Mouse (Mus musculus) liver, embryonic 14.5 days (tissue): Measurements from ENCODE around the gene Fbxw21. TPM values are rescaled to one million over a fixed set of nuclear protein-coding genes. Genes with fewer than 3 reads are reported as not detected.

Experiments used
- ATAC-seq: fragments of 200-750 bp; cut with Nextera tagmentation; 2 replicates; pipeline ENCODE4 v1.8.0; 2017; ENCODE audit warnings: moderate number of reproducible peaks, mild to moderate bottlenecking, moderate library complexity; ENCODE audit not compliant: insufficient read depth
- DNase-seq, 3 experiments: peaks; one replicate each; pipeline ENCODE4 v3.0.0-alpha.2; 2012 to 2013; ENCODE audit warnings: low read depth in 3 of 3, low spot score in 3 of 3
- H3K27ac ChIP-seq: fragments of 300-500 bp; sonication (generic); 2 replicates; pipeline ENCODE4 v1.5.1; 2014; ENCODE audit warnings: moderate library complexity, mild to moderate bottlenecking, control low read depth, inconsistent platforms
- H3K27me3 ChIP-seq: fragments of 300-500 bp; sonication (generic); 2 replicates; pipeline ENCODE4 v1.6.1; 2014; ENCODE audit warnings: mild to moderate bottlenecking, low read length, moderate library complexity; ENCODE audit not compliant: control insufficient read depth, insufficient read depth
- H3K36me3 ChIP-seq: fragments of 300-500 bp; sonication (generic); replicated peaks from 2 replicates; pipeline ENCODE4 v1.6.1; 2014; ENCODE audit warnings: low read depth; ENCODE audit not compliant: control insufficient read depth, insufficient read depth
- H3K4me1 ChIP-seq, 2 experiments: fragments of 200-500 bp in 1 of 2; fragments of 300-500 bp in 1 of 2; sonication (generic) in 1 of 2; replicated peaks; 2 replicates each; pipeline ENCODE4 v1.6.1; 2012 to 2014; ENCODE audit warnings: antibody characterized with exemption in 1 of 2, inconsistent platforms in 1 of 2, low read length in 1 of 2; ENCODE audit not compliant: control insufficient read depth in 2 of 2, insufficient read depth in 2 of 2
- H3K4me2 ChIP-seq: fragments of 300-500 bp; sonication (generic); 2 replicates; pipeline ENCODE4 v1.6.1; 2014; ENCODE audit warnings: low read depth, mild to moderate bottlenecking, control low read depth, moderate library complexity
- H3K4me3 ChIP-seq, 2 experiments: fragments of 200-500 bp in 1 of 2; fragments of 300-500 bp in 1 of 2; sonication (generic) in 1 of 2; 2 replicates each; pipeline ENCODE4 v1.5.1; 2012 to 2014; ENCODE audit warnings: low read depth in 2 of 2, low read length in 2 of 2, mild to moderate bottlenecking in 2 of 2, control low read depth in 1 of 2, inconsistent platforms in 1 of 2, moderate library complexity in 1 of 2; ENCODE audit not compliant: insufficient read depth in 1 of 2
- H3K9ac ChIP-seq: fragments of 300-500 bp; sonication (generic); replicated peaks from 2 replicates; pipeline ENCODE4 v1.6.1; 2014; ENCODE audit warnings: mild to moderate bottlenecking, control low read depth, moderate library complexity
- H3K9me3 ChIP-seq: fragments of 300-500 bp; sonication (generic); 2 replicates; pipeline ENCODE4 v1.6.1; 2016; ENCODE audit warnings: low read length, mixed read lengths; ENCODE audit not compliant: control insufficient read depth
- CTCF ChIP-seq: IDR thresholded peaks from 2 replicates; pipeline ENCODE4 v1.5.1; 2016; ENCODE audit warnings: antibody characterized with exemption, low read depth, control low read depth
- EP300 ChIP-seq: IDR thresholded peaks from 2 replicates; pipeline ENCODE4 v1.6.1; 2016; ENCODE audit warnings: antibody characterized with exemption, low read depth
- WGBS: fragments of 180-500 bp; shearing (Covaris S2); extraction: QIAGEN DNeasy Blood & Tissue Kit; methylation state at CpG from one replicate; pipeline ENCODE4 v1.1.7; 2014; ENCODE audit not compliant: insufficient replicate concordance; 5-methylcytosine and 5-hydroxymethylcytosine counted together
- polyA plus RNA-seq, 2 experiments: library from polyadenylated mRNA; depleted of rRNA in 1 of 2; stranded (reverse) in 1 of 2; unstranded in 1 of 2; fragments of >200 nt; fragmentation: Nextera tagmentation in 1 of 2; extraction: Ambion mirVana in 1 of 2; gene quantifications; 2 replicates each; pipeline versions ENCODE4 v1.2.1 to v1.2.3; 2012 to 2014

The Fbxw21 gene
- polyA plus RNA-seq, 2 experiments = not detected

DNA sequence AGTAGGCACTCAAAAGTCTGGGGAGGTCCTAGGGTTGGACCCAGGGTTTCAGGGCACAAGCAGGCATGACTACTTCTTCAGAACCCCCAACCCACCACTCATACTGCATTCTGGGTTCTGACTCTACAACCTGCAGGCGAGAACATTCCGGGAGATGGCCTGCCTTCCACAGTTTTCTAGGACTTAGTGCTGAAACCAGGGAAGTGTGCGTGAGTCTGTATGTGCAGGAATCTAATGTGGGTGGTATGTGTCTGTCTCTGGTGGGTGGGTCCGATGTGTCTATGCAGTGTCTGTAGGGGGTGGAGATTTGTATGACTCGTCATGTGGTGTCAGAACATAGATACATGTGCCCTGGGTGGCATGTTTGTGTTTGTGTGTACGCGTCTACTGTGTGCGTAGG, 63.5 kb downstream of the Fbxw21 start:
- Histone ChIP-seq H3K9me3 (no peaks in the 10 kb centered on the region), H3K27me3 (peaks cover 30% of the 10 kb centered on the region), H3K4me2 (0 out of 2 replicates have a peak overlapping the region, but pooled peaks have one; percentile 6), H3K4me3 (no peak overlapping the region), H3K9ac (no peak overlapping the region), H3K27ac (no peak overlapping the region), H3K36me3 (no peaks in the 10 kb centered on the region), H3K4me1 (peaks cover 0 to 10% of the 10 kb centered on the region in 2 experiments; a peak in 1 of 4 replicates)
- DNase-seq (no peak), ATAC-seq (no peak)
- 74% methylated on average over 8 of the region's 8 CpGs for WGBS
- TF ChIP-seq EP300 (no peak), CTCF (no peak)

DNA sequence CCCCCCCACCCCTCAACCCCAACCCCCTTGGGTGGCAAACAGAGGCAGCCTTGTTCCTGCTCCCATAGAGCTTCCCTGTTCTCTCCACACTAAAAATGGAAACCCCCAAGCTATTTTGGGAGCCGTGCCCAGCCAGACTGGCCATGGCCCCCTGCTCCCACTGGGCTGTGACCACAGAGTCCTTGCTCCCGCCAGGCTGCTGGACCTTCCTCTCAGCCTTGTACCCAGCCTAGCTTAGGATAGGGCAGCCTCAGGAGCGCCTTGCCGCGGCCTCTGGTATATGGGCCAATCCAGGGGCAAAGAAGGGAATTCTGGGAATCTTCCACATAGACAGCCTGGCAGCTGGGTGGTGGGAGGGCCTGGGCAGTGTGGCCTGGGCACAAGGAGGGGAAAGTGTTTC, 64.0 kb downstream of the Fbxw21 start:
- Histone ChIP-seq H3K4me3 (no peak overlapping the region), H3K27ac (no peak overlapping the region), H3K9me3 (no peaks in the 10 kb centered on the region), H3K4me2 (peak overlapping the region; percentile 56; the same call in 1 of the 2 replicates), H3K4me1 (peaks cover 0 to 14% of the 10 kb centered on the region in 2 experiments; a peak in 2 of 4 replicates), H3K9ac (no peak overlapping the region), H3K36me3 (no peaks in the 10 kb centered on the region), H3K27me3 (peaks cover 30% of the 10 kb centered on the region)
- ATAC-seq = no peak
- DNase-seq = no peak
- TF ChIP-seq CTCF (no peak), EP300 (no peak)
- WGBS = 45% methylated on average over 5 of the region's 5 CpGs

DNA sequence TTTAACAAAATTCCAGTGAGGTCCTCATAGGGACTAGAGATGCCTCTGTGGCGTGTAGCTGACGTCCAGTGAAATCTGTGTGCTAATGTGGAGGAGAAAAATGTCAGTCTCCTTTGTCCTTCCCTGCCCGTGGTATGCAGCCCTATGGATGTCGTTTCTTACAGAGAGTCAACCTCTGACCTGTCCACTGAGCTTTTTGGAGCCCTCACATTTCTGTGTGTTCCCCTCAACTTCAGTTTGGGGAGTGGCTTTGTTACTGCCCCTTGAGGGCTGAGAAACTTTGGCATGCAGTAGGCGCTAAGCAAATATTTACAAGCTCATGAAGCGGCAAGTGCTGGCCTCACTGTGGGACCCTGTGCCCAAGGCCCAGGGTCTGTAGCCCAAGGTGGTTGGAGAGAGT, 64.5 kb downstream of the Fbxw21 start:
- H3K4me1 ChIP-seq = peaks cover 0 to 14% of the 10 kb centered on the region in 2 experiments; a peak in 2 of 4 replicates
- no peaks in the 10 kb centered on the region for H3K9me3 ChIP-seq
- no peak overlapping the region for H3K4me3 ChIP-seq
- DNase-seq (no peak), ATAC-seq (no peak)
- TF ChIP-seq EP300 (no peak), CTCF (no peak)
- H3K27ac ChIP-seq = no peak overlapping the region
- H3K36me3 ChIP-seq = no peaks in the 10 kb centered on the region
- H3K9ac ChIP-seq = no peak overlapping the region
- WGBS = 48% methylated on average over 6 of the region's 6 CpGs
- H3K4me2 ChIP-seq = peak overlapping the region; percentile 56
- H3K27me3 ChIP-seq = peaks cover 30% of the 10 kb centered on the region

DNA sequence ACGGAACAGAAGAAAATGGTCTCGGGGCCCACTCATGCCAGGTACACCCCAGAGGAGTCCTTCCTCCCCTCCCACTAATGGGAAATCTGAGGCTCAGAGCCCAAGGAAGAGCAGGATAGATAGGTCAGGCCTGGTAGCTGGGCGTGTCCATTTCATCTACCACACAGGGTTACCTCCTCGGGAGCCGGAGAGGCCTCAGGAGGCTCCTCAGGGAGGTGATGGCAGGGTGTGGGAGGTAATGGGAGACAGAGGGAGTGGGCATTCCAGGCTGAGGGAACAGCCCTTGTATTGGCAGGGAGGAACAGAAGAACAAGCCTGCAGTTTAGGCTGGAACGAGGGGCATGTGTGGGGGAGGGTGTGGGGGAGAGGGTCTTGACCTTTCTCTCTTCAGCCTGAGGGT, 65.0 kb downstream of the Fbxw21 start:
- WGBS = 58% methylated on average over 6 of the region's 6 CpGs
- ATAC-seq = no peak
- TF ChIP-seq CTCF = no peak
- TF ChIP-seq EP300 = no peak
- Histone ChIP-seq H3K4me1 (peaks cover 0 to 14% of the 10 kb centered on the region in 2 experiments; a peak in 2 of 4 replicates), H3K36me3 (no peaks in the 10 kb centered on the region), H3K4me3 (peak overlapping the region; percentile 21 to 59; a peak in 3 of 4 replicates), H3K27me3 (peaks cover 30% of the 10 kb centered on the region), H3K27ac (no peak overlapping the region), H3K4me2 (peak overlapping the region; percentile 56), H3K9me3 (no peaks in the 10 kb centered on the region), H3K9ac (no peak overlapping the region)
- DNase-seq = no peak

DNA sequence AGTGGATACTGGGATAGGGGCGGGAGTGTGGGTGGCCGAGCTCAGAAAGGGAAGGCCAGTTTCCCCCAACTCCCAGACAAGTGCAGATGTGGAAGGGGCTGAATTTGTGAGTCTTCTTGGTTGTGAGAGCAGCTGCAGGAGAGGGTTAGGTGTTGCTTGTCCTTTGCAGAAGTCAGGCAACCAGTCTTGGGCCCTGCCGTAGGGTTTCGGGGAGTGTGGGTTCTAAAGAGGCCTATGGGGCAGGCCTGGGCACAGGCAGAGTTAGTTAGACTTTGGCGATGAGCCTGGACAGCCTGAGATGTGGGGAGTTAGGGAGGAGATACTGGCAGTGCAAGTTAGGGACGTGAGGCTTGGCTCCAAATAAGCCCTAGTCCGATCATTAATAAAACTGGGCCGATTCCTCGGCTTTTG, 65.6 kb downstream of the Fbxw21 start:
- H3K4me1 ChIP-seq = peaks cover 0 to 14% of the 10 kb centered on the region in 2 experiments; a peak in 2 of 4 replicates
- DNase-seq (no peak), ATAC-seq (no peak)
- H3K9ac ChIP-seq = no peak overlapping the region
- H3K27ac ChIP-seq = no peak overlapping the region; the same call in 1 of the 2 replicates
- H3K4me2 ChIP-seq = peak overlapping the region; percentile 56
- WGBS = 63% methylated on average over 9 of the region's 9 CpGs
- peaks cover 30% of the 10 kb centered on the region for H3K27me3 ChIP-seq
- peaks cover 5% of the 10 kb centered on the region; the same call in 1 of the 2 replicates for H3K36me3 ChIP-seq
- H3K4me3 ChIP-seq = peak overlapping the region; percentile 43 to 59
- H3K9me3 ChIP-seq = no peaks in the 10 kb centered on the region
- TF ChIP-seq EP300 = no peak
- no peak for TF ChIP-seq CTCF
